10 mouse cellular contexts compared by ENCODE assay signal in genomic region chr10:12736861-12737835, GRCm38 (mm10).
DNase-seq lines count a peak whose midpoint lies in the region; ATAC-seq and TF ChIP-seq lines count a peak whose summit lies in the region.
"Had no signal": no experiment of that assay in that cellular context is flagged by ENCODE, and none has a peak within 500 bp of the region (broad histone marks: within the 10 kb centered on the region; RNA-seq: fewer than 3 reads in every experiment).

No protein-coding gene starts in this region.

- no peak overlapping the region for H3K27ac ChIP-seq in midbrain, embryonic 11.5 days (ENCODE audit: low read depth, low read length)
- no peak overlapping the region for H3K27ac ChIP-seq in midbrain, embryonic 14.5 days (replicated peaks; ENCODE audit: low read depth, low read length)
- peak overlapping the region; percentile 36 for H3K27ac ChIP-seq in heart, embryonic 13.5 days (replicated peaks)
- H3K27ac ChIP-seq in stomach, embryonic 14.5 days (ENCODE audit: low read length): peak overlapping the region; percentile 3; the same call in 1 of the 2 replicates
- no peak overlapping the region for H3K27ac ChIP-seq in liver, postnatal 0 days (ENCODE audit: low read depth)
- H3K27ac ChIP-seq: liver, embryonic 15.5 days had no signal

- H3K36me3 ChIP-seq in midbrain, embryonic 11.5 days (ENCODE audit: control insufficient read depth, insufficient read depth, low read length): peaks cover 10% of the 10 kb centered on the region; the same call in 1 of the 2 replicates
- 0 out of 2 replicates have a peak, but pooled peaks cover 3% of the 10 kb centered on the region for H3K36me3 ChIP-seq in midbrain, embryonic 14.5 days (ENCODE audit: control insufficient read depth, insufficient read depth, low read length)
- peaks cover 65% of the 10 kb centered on the region for H3K36me3 ChIP-seq in heart, embryonic 13.5 days
- H3K36me3 ChIP-seq in stomach, embryonic 14.5 days (ENCODE audit: control insufficient read depth, insufficient read depth, low read length): peaks cover 21% of the 10 kb centered on the region; the same call in 1 of the 2 replicates
- H3K36me3 ChIP-seq in liver, postnatal 0 days (replicated peaks; ENCODE audit: insufficient read depth, low read length): peaks cover 30% of the 10 kb centered on the region

- no peak for ATAC-seq in midbrain, embryonic 11.5 days (ENCODE audit: low FRiP score)
- no peak for ATAC-seq in midbrain, embryonic 14.5 days (ENCODE audit: low FRiP score, low TSS enrichment)
- no peak for ATAC-seq in heart, embryonic 13.5 days (ENCODE audit: extremely low read depth, insufficient number of reproducible peaks, low FRiP score, low TSS enrichment)
- no peak; the same call in 1 of the 2 replicates for ATAC-seq in stomach, embryonic 14.5 days (ENCODE audit: insufficient number of reproducible peaks, insufficient read depth, low FRiP score, low read depth)
- ATAC-seq in liver, postnatal 0 days: no peak

- no peak overlapping the region for H3K4me3 ChIP-seq in midbrain, embryonic 11.5 days (ENCODE audit: low read depth, low read length)
- H3K4me3 ChIP-seq in midbrain, embryonic 14.5 days (replicated peaks; ENCODE audit: low read depth, low read length): no peak overlapping the region
- H3K4me3 ChIP-seq in heart, embryonic 13.5 days: no peak overlapping the region
- no peak overlapping the region for H3K4me3 ChIP-seq in stomach, embryonic 14.5 days (ENCODE audit: low read depth, low read length)
- no peak overlapping the region for H3K4me3 ChIP-seq in liver, postnatal 0 days (ENCODE audit: low read depth, low read length)
- H3K4me3 ChIP-seq: liver, embryonic 15.5 days had no signal

- no peaks in the 10 kb centered on the region; the same call in 1 of the 2 replicates for H3K9me3 ChIP-seq in midbrain, embryonic 11.5 days (ENCODE audit: control insufficient read depth, low read length)
- no peaks in the 10 kb centered on the region; the same call in 1 of the 2 replicates for H3K9me3 ChIP-seq in midbrain, embryonic 14.5 days (ENCODE audit: control insufficient read depth, low read length)
- peaks cover 4% of the 10 kb centered on the region; the same call in 1 of the 2 replicates for H3K9me3 ChIP-seq in heart, embryonic 13.5 days
- H3K9me3 ChIP-seq in stomach, embryonic 14.5 days (ENCODE audit: control insufficient read depth, low read depth, low read length): no peaks in the 10 kb centered on the region
- no peaks in the 10 kb centered on the region for H3K9me3 ChIP-seq in liver, postnatal 0 days (ENCODE audit: low read length)
- H3K9me3 ChIP-seq: liver, embryonic 15.5 days had no signal

- TF ChIP-seq CTCF in liver, postnatal 0 days (IDR thresholded peaks at IDR 0.05; ENCODE audit: low read depth): no peak

- H3K9ac ChIP-seq in midbrain, embryonic 11.5 days (ENCODE audit: low read length): no peak overlapping the region
- no peak overlapping the region for H3K9ac ChIP-seq in midbrain, embryonic 14.5 days (replicated peaks; ENCODE audit: low read length)
- H3K9ac ChIP-seq in heart, embryonic 13.5 days: peak overlapping the region; percentile 44; the same call in 1 of the 2 replicates
- no peak overlapping the region for H3K9ac ChIP-seq in stomach, embryonic 14.5 days (replicated peaks; ENCODE audit: low read depth, low read length)
- no peak overlapping the region for H3K9ac ChIP-seq in liver, postnatal 0 days (replicated peaks)
- H3K9ac ChIP-seq: liver, embryonic 15.5 days had no signal

- 80% methylated on average over 18 of the region's 18 CpGs for WGBS in midbrain, embryonic 11.5 days
- 70% methylated on average over 18 of the region's 18 CpGs for WGBS in midbrain, embryonic 14.5 days
- 67% methylated on average over 18 of the region's 18 CpGs for WGBS in heart, embryonic 13.5 days
- 54% methylated on average over 18 of the region's 18 CpGs for WGBS in stomach, embryonic 14.5 days
- WGBS in liver, postnatal 0 days (ENCODE audit: insufficient replicate concordance): 84% methylated on average over 18 of the region's 18 CpGs

- no peaks in the 10 kb centered on the region for H3K4me1 ChIP-seq in midbrain, embryonic 11.5 days (ENCODE audit: control insufficient read depth, insufficient read depth, low read length)
- no peaks in the 10 kb centered on the region for H3K4me1 ChIP-seq in midbrain, embryonic 14.5 days (ENCODE audit: control insufficient read depth, insufficient read depth, low read length)
- peaks cover 43% of the 10 kb centered on the region for H3K4me1 ChIP-seq in heart, embryonic 13.5 days
- H3K4me1 ChIP-seq in stomach, embryonic 14.5 days (ENCODE audit: control insufficient read depth, insufficient read depth, low read length): peaks cover 7% of the 10 kb centered on the region; the same call in 1 of the 2 replicates
- no peaks in the 10 kb centered on the region; the same call in 1 of the 2 replicates for H3K4me1 ChIP-seq in liver, postnatal 0 days (ENCODE audit: insufficient read depth)
- H3K4me1 ChIP-seq: liver, embryonic 15.5 days had no signal

- no peak overlapping the region for H3K4me2 ChIP-seq in midbrain, embryonic 11.5 days
- no peak overlapping the region for H3K4me2 ChIP-seq in midbrain, embryonic 14.5 days (ENCODE audit: low read length)
- no peak overlapping the region for H3K4me2 ChIP-seq in heart, embryonic 13.5 days
- H3K4me2 ChIP-seq in stomach, embryonic 14.5 days (replicated peaks; ENCODE audit: low read depth, low read length): no peak overlapping the region
- no peak overlapping the region for H3K4me2 ChIP-seq in liver, postnatal 0 days (ENCODE audit: low read depth, low read length)
- H3K4me2 ChIP-seq: liver, embryonic 15.5 days had no signal

- TF ChIP-seq EP300 in liver, postnatal 0 days (IDR thresholded peaks at IDR 0.05; ENCODE audit: low read depth): no peak

- DNase-seq in midbrain, embryonic 11.5 days (ENCODE audit: low spot score, missing footprints): peak; percentile 60
- no peak for DNase-seq in midbrain, embryonic 14.5 days
- DNase-seq in kidney, postnatal 10 days: peak; percentile 74
- DNase-seq in liver, postnatal 0 days: no peak
- no peak for DNase-seq in urinary bladder, postnatal 14 days (ENCODE audit: low spot score)
- DNase-seq in testis, postnatal 10 days (ENCODE audit: low spot score): no peak
- DNase-seq: right cerebral cortex, postnatal 14 days had no signal

- no peaks in the 10 kb centered on the region for H3K27me3 ChIP-seq in midbrain, embryonic 11.5 days (ENCODE audit: control insufficient read depth, insufficient read depth, low read length)
- H3K27me3 ChIP-seq in midbrain, embryonic 14.5 days (ENCODE audit: control insufficient read depth, insufficient read depth, low read length): no peaks in the 10 kb centered on the region
- H3K27me3 ChIP-seq in heart, embryonic 13.5 days (replicated peaks): no peaks in the 10 kb centered on the region
- no peaks in the 10 kb centered on the region for H3K27me3 ChIP-seq in stomach, embryonic 14.5 days (ENCODE audit: control insufficient read depth, insufficient read depth, low read length)
- H3K27me3 ChIP-seq in liver, postnatal 0 days (ENCODE audit: insufficient read depth, low read length): no peaks in the 10 kb centered on the region
- H3K27me3 ChIP-seq: liver, embryonic 15.5 days had no signal

Comparison
In these comparisons a context has a peak if more than half of its experiments do, and no peak if none do; other contexts are left out.
1. DNase-seq: peak in midbrain, embryonic 11.5 days (single experiment) and kidney, postnatal 10 days (single experiment); none in midbrain, embryonic 14.5 days (single experiment), liver, postnatal 0 days (single experiment), urinary bladder, postnatal 14 days (single experiment) and testis, postnatal 10 days (single experiment).
2. H3K27ac ChIP-seq: peak in heart, embryonic 13.5 days (single experiment) and stomach, embryonic 14.5 days (single experiment); none in midbrain, embryonic 11.5 days (single experiment), midbrain, embryonic 14.5 days (single experiment) and liver, postnatal 0 days (single experiment).